Mouse (Mus musculus) c-Kit-positive CD71-negative TER-119-negative erythroid progenitor cells, embryonic 14.5 days (primary cell): ENCODE data around the gene Wdr20rt.
"Not testable (repeated sequence)": the region's sequence is repeated elsewhere in the genome, so short reads cannot be mapped to it uniquely, and the experiment has no call there.

ENCODE experiments used
- DNase-seq: peaks from one replicate; pipeline ENCODE4 v3.0.0-alpha.2; 2013; ENCODE audit warnings: low read depth

Wdr20rt gene

GRCm38 (mm10) chr12:65225467-65225945 is at the start of gene Wdr20rt:
Gene Wdr20rt (plus strand): TSS chr12:65225517.
- no peak for DNase-seq

GRCm38 (mm10) chr12:65187365-65187764 is 38.0 kb upstream of the Wdr20rt start:
- DNase-seq: no peak

- no peak for DNase-seq
Measured at GRCm38 (mm10) chr12:65189213-65189612, 36.1 kb upstream of the Wdr20rt start.

DNA sequence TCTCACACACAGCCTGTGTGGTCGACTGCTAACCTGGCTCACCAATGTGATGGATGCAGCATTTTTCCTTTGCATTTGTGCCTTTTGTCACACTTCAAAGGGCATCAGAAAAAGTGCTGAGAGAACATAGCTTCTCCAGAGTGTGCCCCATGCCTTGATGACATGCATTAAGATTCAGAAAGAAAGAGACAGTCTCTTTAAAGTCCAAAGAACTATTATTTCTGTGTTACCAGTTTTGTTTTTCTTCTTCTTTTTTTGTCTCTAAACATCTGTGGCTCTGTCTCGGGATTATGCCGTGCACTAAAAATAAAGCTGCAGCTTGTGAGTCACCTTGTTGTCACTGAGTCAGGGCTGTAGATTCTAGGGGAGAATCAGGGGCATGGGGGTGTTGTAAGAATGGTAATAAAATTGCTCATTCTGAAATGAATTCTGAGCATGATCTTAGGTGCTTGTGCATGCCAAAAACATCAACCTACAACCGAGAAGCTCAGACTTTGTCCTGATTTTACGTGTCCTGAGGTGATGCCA is 31.2 kb upstream of the Wdr20rt start:
- no peak for DNase-seq

GRCm38 (mm10) chr12:65201812-65202211 is 23.5 kb upstream of the Wdr20rt start:
- no peak for DNase-seq

DNA sequence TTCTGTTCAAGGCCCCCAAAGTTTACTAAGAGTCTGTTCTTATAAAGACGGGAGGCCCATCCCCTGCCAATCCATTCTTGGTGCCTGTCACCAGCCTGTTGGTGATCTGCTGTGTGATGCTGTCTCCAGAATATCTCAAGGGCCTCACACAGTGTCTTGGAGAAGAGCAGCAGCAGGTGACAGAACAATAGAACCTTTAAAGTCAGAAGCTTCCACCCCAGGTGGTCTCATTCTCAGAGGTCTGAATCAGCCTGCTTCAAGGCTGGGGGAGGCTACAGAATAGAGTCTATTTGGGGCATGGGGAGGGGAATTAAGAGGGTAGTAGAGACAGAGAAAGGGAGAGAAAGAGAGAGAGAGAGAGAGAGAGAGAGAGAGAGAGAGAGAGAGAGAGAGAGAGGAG is 18.9 kb upstream of the Wdr20rt start:
- DNase-seq: no peak

GRCm38 (mm10) chr12:65216404-65216840 is 8.9 kb upstream of the Wdr20rt start:
- DNase-seq: no peak

GRCm38 (mm10) chr12:65228628-65229027 is 3.3 kb downstream of the Wdr20rt start:
- DNase-seq: no peak

GRCm38 (mm10) chr12:65229041-65229440 is 3.7 kb downstream of the Wdr20rt start:
- no peak for DNase-seq

GRCm38 (mm10) chr12:65232801-65233200 is 7.5 kb downstream of the Wdr20rt start:
- DNase-seq: not testable (repeated sequence)

DNA sequence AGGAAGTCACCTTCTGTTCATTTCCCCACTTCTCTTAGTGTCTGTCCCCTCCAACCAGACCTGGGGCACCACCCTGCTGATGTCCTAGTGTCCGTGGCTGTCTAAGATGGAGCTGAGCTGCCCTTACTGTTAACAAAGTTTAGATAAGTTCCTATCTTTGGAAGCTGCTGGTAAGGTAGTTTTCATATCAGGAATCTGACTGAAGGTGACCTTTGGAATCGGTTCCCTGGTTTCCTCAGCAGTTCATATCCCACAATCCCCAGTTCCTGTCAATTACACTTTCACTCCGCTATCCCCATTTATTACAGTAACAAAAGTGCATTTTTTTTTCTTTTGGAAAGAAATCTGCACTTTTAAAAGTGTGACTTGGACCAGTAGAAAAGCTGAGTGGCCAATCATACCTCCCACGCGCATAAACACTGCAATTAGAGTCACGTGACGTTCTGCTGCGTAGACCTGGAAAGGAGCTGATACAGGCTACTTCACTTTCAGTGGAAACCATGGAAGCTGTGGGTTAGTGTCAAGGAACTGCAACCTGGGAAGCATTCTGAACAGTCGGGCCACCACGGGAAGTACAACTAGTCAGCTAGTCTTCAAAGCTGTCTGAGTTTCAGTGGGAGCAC is 24.9 kb downstream of the Wdr20rt start:
- DNase-seq: no peak

GRCm38 (mm10) chr12:65256887-65257286 is 31.6 kb downstream of the Wdr20rt start:
- no peak for DNase-seq

DNA sequence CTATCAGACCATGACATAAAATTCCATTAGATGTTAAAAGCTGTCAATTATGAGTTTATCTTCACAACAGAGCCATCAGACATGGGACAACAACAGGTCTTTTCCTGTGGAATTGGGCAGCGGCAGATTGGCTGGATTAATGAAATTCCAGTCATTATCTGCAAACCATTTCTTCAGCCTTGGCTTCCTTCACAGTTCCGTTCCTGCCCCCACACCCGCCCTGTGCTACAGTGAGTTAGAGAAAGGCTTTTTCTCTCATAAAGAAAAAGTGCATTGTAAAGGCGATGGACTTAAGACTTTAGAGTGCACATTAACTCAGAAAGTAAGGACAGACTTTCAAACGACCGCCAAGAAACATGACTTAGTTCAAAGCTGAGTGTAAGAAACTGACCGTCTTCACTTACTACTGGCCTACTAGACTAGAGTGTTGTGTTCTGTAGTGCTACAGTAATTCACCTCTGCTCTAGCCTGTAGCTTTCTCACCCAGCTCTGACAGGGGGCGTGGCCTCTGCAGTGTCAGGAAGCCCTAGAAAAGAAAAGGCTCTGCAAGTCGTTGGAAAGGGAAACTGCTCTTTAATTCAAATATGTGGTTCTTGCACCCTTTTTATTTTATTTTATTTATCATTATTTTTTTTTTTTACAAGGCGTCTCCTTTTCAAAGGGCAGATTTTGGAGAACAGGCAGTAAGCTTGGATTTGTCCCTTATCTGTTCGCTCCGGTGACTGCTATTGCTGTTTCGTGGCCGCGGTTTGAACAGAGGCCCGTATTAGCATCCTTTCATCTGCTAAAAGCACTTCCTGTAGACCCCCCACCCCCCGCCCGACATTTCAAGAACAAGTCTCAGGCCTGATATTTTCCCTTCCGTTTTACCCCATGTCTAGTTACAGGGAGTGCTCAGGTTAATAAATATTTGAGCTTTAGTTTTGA is 33.2 kb downstream of the Wdr20rt start:
- no peak for DNase-seq

GRCm38 (mm10) chr12:65259139-65260111 is 34.1 kb downstream of the Wdr20rt start:
- no peak for DNase-seq

DNA sequence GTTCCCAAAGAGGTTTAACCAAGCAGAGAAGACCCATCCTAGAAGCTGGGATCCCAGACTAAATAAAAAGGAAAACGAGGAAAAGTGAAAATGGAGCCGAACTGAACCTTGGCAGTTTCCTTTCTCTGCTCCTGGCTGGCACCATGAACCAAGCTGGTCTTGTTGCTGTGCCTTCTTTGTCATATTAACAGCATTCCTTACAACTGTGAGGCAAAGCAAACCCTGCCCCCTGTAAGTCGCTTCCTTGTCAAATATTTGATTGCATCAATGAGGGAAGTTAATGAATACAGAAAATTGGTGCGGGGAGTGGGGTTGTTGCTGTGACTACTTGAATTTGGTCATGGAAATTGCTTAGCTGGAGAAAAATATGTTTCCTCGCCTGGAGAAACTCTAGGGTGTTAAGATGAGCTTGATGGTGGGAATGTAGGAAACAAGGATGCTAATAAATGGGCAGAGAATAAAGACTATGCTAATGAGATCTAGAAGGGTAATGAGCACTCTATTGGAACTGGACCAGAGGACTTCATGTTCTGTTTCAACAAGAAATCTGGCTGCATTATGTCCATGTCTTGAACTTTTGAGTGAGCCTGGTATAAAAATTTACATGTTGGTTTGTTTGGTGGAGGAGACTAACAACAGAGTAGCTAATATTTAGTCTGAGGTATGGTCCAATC is 43.1 kb downstream of the Wdr20rt start:
- DNase-seq: no peak

- DNase-seq: no peak
Measured at GRCm38 (mm10) chr12:65269406-65269805, 44.1 kb downstream of the Wdr20rt start.

DNA sequence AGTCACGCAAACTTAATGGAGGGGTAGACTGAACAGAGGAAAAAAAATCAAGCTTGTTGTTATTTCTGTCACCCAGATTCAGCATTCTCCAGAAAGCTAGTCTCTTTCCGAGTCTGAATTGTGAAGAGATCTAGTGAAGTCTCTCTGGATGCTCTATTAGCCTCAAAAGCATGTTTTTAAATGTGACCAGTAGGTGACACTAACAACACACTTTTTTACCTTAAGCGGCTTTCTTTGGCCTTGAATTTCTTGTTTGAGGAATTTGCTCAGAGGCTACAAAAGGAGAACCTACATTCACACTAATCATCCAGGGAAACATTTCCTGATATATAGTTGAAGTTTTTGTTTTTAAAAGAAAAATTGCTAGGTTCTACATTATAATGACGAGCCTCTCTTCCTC is 48.5 kb downstream of the Wdr20rt start:
- DNase-seq: no peak
